Mouse (Mus musculus): ENCODE data around the gene Rpl35a.

The Rpl35a gene

GRCm38 (mm10) chr16:33056095-33056785 is at the start of gene Rpl35a, which contains the start of gene Iqcg:
TSS of gene Rpl35a (plus strand) at chr16:33056453.
TSS of gene Iqcg (minus strand) at chr16:33056218.
- peak; percentile 92 to 98 for DNase-seq (ENCODE audit: inconsistent age in 2 of 2, low spot score in 1 of 2)

- no peak for DNase-seq (ENCODE audit: inconsistent age in 2 of 2, low spot score in 1 of 2)
Measured at GRCm38 (mm10) chr16:33006888-33007287, 49.4 kb upstream of the Rpl35a start.

GRCm38 (mm10) chr16:33007436-33007835 is 48.8 kb upstream of the Rpl35a start:
- no peak for DNase-seq (ENCODE audit: inconsistent age in 2 of 2, low spot score in 1 of 2)

GRCm38 (mm10) chr16:33010166-33010565 is 46.1 kb upstream of the Rpl35a start:
- no peak for DNase-seq (ENCODE audit: inconsistent age in 2 of 2, low spot score in 1 of 2)

GRCm38 (mm10) chr16:33013801-33014200 is 42.5 kb upstream of the Rpl35a start:
- no peak for DNase-seq (ENCODE audit: inconsistent age in 2 of 2, low spot score in 1 of 2)

GRCm38 (mm10) chr16:33014921-33015320 is 41.3 kb upstream of the Rpl35a start:
- no peak for DNase-seq (ENCODE audit: inconsistent age in 2 of 2, low spot score in 1 of 2)

GRCm38 (mm10) chr16:33015396-33015907 is 40.8 kb upstream of the Rpl35a start:
- no peak for DNase-seq (ENCODE audit: inconsistent age in 2 of 2, low spot score in 1 of 2)

- no peak for DNase-seq (ENCODE audit: inconsistent age in 2 of 2, low spot score in 1 of 2)
Measured at GRCm38 (mm10) chr16:33015986-33016385, 40.3 kb upstream of the Rpl35a start.

GRCm38 (mm10) chr16:33017677-33018349 is 38.4 kb upstream of the Rpl35a start:
- DNase-seq (ENCODE audit: inconsistent age in 2 of 2, low spot score in 1 of 2), result no peak

GRCm38 (mm10) chr16:33019117-33019770 is 37.0 kb upstream of the Rpl35a start:
- DNase-seq (ENCODE audit: inconsistent age in 2 of 2, low spot score in 1 of 2), result peak; percentile 57 to 75

GRCm38 (mm10) chr16:33021381-33021780 is 34.9 kb upstream of the Rpl35a start:
- DNase-seq (ENCODE audit: inconsistent age in 2 of 2, low spot score in 1 of 2), result no peak

- peak; percentile 86 to 95 for DNase-seq (ENCODE audit: inconsistent age in 2 of 2, low spot score in 1 of 2)
Measured at GRCm38 (mm10) chr16:33023750-33024149, 32.5 kb upstream of the Rpl35a start.

GRCm38 (mm10) chr16:33024456-33025104 is 31.7 kb upstream of the Rpl35a start:
- no peak for DNase-seq (ENCODE audit: inconsistent age in 2 of 2, low spot score in 1 of 2)

GRCm38 (mm10) chr16:33026357-33026756 is 29.9 kb upstream of the Rpl35a start:
- DNase-seq (ENCODE audit: inconsistent age in 2 of 2, low spot score in 1 of 2), result no peak

- no peak for DNase-seq (ENCODE audit: inconsistent age in 2 of 2, low spot score in 1 of 2)
Measured at GRCm38 (mm10) chr16:33036006-33036405, 20.2 kb upstream of the Rpl35a start.

- no peak for DNase-seq (ENCODE audit: inconsistent age in 2 of 2, low spot score in 1 of 2)
Measured at GRCm38 (mm10) chr16:33042682-33043081, 13.6 kb upstream of the Rpl35a start.

- no peak for DNase-seq (ENCODE audit: inconsistent age in 2 of 2, low spot score in 1 of 2)
Measured at GRCm38 (mm10) chr16:33043268-33043667, 13.0 kb upstream of the Rpl35a start.

- DNase-seq (ENCODE audit: inconsistent age in 2 of 2, low spot score in 1 of 2), result no peak
Measured at GRCm38 (mm10) chr16:33048004-33048403, 8.2 kb upstream of the Rpl35a start.

GRCm38 (mm10) chr16:33048686-33049085 is 7.6 kb upstream of the Rpl35a start:
- DNase-seq (ENCODE audit: inconsistent age in 2 of 2, low spot score in 1 of 2), result no peak

- no peak for DNase-seq (ENCODE audit: inconsistent age in 2 of 2, low spot score in 1 of 2)
Measured at GRCm38 (mm10) chr16:33049809-33050208, 6.4 kb upstream of the Rpl35a start.

- no peak for DNase-seq (ENCODE audit: inconsistent age in 2 of 2, low spot score in 1 of 2)
Measured at GRCm38 (mm10) chr16:33053141-33053540, 3.1 kb upstream of the Rpl35a start.

All from adrenal gland, adult (tissue).